Mouse (Mus musculus): ENCODE measurements around the gene Olfr770. TPM values are rescaled to one million over a fixed set of nuclear protein-coding genes. Genes with fewer than 3 reads are reported as not detected.
"Not testable (repeated sequence)": the region's sequence is repeated elsewhere in the genome, so short reads cannot be mapped to it uniquely, and the experiment has no call there.

Gene Olfr770
- not detected in 2 replicates for polyA plus RNA-seq (2016; fragmentation: Nextera tagmentation; extraction: Ambion mirVana)

- no peaks in the 10 kb centered on the region for H3K9me3 ChIP-seq (replicated peaks)
- H3K27ac ChIP-seq, result no peak within 1 kb of the TSS
- H3K4me1 ChIP-seq, result no peaks in the 10 kb centered on the region
- H3K27me3 ChIP-seq (replicated peaks), result no peaks in the 10 kb centered on the region
- 85% methylated on average over 2 of the region's 2 CpGs for WGBS (ENCODE audit: insufficient replicate concordance)
- ATAC-seq, result no peak
- no peak within 1 kb of the TSS for H3K4me2 ChIP-seq
- H3K36me3 ChIP-seq, result no peaks in the 10 kb centered on the region
- no peak within 1 kb of the TSS for H3K4me3 ChIP-seq
- no peak within 1 kb of the TSS for H3K9ac ChIP-seq
These were observed at the start of gene Olfr770 for GRCm38 (mm10) chr10:129138898-129139297. TSS of gene Olfr770 (minus strand) at chr10:129138998.

- not testable (repeated sequence) for H3K36me3 ChIP-seq; H3K9me3 ChIP-seq (replicated peaks); H3K9ac ChIP-seq; H3K4me3 ChIP-seq; H3K27ac ChIP-seq; ATAC-seq; H3K27me3 ChIP-seq (replicated peaks); H3K4me1 ChIP-seq; H3K4me2 ChIP-seq
These were observed 48.5 kb upstream of the Olfr770 start, which contains the start of gene Olfr773 for GRCm38 (mm10) chr10:129187319-129187718. TSS of gene Olfr773 (minus strand) at chr10:129187419.

- not testable (repeated sequence) for ATAC-seq; H3K4me3 ChIP-seq; H3K27me3 ChIP-seq (replicated peaks); H3K4me2 ChIP-seq; H3K9ac ChIP-seq; H3K9me3 ChIP-seq (replicated peaks); H3K36me3 ChIP-seq; H3K4me1 ChIP-seq; H3K27ac ChIP-seq
- 56% methylated on average over 3 of the region's 4 CpGs for WGBS (ENCODE audit: insufficient replicate concordance)
These were observed 39.0 kb upstream of the Olfr770 start, which contains the start of gene Olfr772 for GRCm38 (mm10) chr10:129177821-129178220. TSS of gene Olfr772 (minus strand) at chr10:129177921.

- H3K9ac ChIP-seq, result no peak within 1 kb of the TSS
- WGBS (ENCODE audit: insufficient replicate concordance), result 69% methylated on average over 1 of the region's 1 CpGs
- H3K27me3 ChIP-seq (replicated peaks), result no peaks in the 10 kb centered on the region
- H3K36me3 ChIP-seq, result no peaks in the 10 kb centered on the region
- no peaks in the 10 kb centered on the region for H3K9me3 ChIP-seq (replicated peaks)
- no peak within 1 kb of the TSS for H3K4me2 ChIP-seq
- H3K4me3 ChIP-seq, result no peak within 1 kb of the TSS
- H3K4me1 ChIP-seq, result no peaks in the 10 kb centered on the region
- H3K27ac ChIP-seq, result no peak within 1 kb of the TSS
- no peak for ATAC-seq
These were observed 25.9 kb upstream of the Olfr770 start, which contains the start of gene Olfr771 for GRCm38 (mm10) chr10:129164651-129165050. TSS of gene Olfr771 (minus strand) at chr10:129164751.

- no peak for ATAC-seq
- Histone ChIP-seq H3K9me3 (replicated peaks) (peaks cover 8% of the 10 kb centered on the region; the same call in 1 of the 2 replicates), H3K9ac (no peak within 1 kb of the TSS), H3K4me3 (no peak within 1 kb of the TSS), H3K36me3 (no peaks in the 10 kb centered on the region), H3K4me1 (no peaks in the 10 kb centered on the region), H3K27me3 (replicated peaks) (no peaks in the 10 kb centered on the region), H3K4me2 (no peak within 1 kb of the TSS), H3K27ac (no peak within 1 kb of the TSS)
- WGBS (ENCODE audit: insufficient replicate concordance), result 71% methylated on average over 2 of the region's 2 CpGs
These were observed 21.0 kb downstream of the Olfr770 start, which contains the start of gene Olfr769 for GRCm38 (mm10) chr10:129117761-129118160. TSS of gene Olfr769 (minus strand) at chr10:129117861.

- Histone ChIP-seq H3K4me3 (no peak overlapping the region), H3K9ac (no peak overlapping the region), H3K9me3 (replicated peaks) (peaks cover 29% of the 10 kb centered on the region), H3K36me3 (no peaks in the 10 kb centered on the region), H3K27ac (no peak overlapping the region), H3K27me3 (replicated peaks) (no peaks in the 10 kb centered on the region), H3K4me1 (no peaks in the 10 kb centered on the region), H3K4me2 (no peak overlapping the region)
- no peak for ATAC-seq
- 88% methylated on average over 3 of the region's 3 CpGs for WGBS (ENCODE audit: insufficient replicate concordance)
These were observed 23.7 kb downstream of the Olfr770 start for GRCm38 (mm10) chr10:129115146-129115545.

GRCm38 (mm10) chr10:129101231-129101630, 37.6 kb downstream of the Olfr770 start:
- no peak overlapping the region for H3K4me2 ChIP-seq
- no peak overlapping the region for H3K27ac ChIP-seq
- H3K36me3 ChIP-seq, result no peaks in the 10 kb centered on the region
- H3K4me1 ChIP-seq, result no peaks in the 10 kb centered on the region
- 33% methylated on average over 3 of the region's 3 CpGs for WGBS (ENCODE audit: insufficient replicate concordance)
- no peak overlapping the region for H3K4me3 ChIP-seq
- no peak overlapping the region for H3K9ac ChIP-seq
- no peak for ATAC-seq
- no peaks in the 10 kb centered on the region for H3K27me3 ChIP-seq (replicated peaks)
- peaks cover 3% of the 10 kb centered on the region; the same call in 1 of the 2 replicates for H3K9me3 ChIP-seq (replicated peaks)

GRCm38 (mm10) chr10:129099275-129099674, 39.5 kb downstream of the Olfr770 start, which contains the start of gene Olfr768:
TSS of gene Olfr768 (minus strand) at chr10:129099375.
- H3K9ac ChIP-seq, result no peak within 1 kb of the TSS
- no peak within 1 kb of the TSS for H3K27ac ChIP-seq
- peaks cover 6% of the 10 kb centered on the region; the same call in 1 of the 2 replicates for H3K9me3 ChIP-seq (replicated peaks)
- WGBS (ENCODE audit: insufficient replicate concordance), result 38% methylated on average over 1 of the region's 1 CpGs
- no peaks in the 10 kb centered on the region for H3K4me1 ChIP-seq
- no peak within 1 kb of the TSS for H3K4me2 ChIP-seq
- no peak for ATAC-seq
- H3K27me3 ChIP-seq (replicated peaks), result no peaks in the 10 kb centered on the region
- no peak within 1 kb of the TSS for H3K4me3 ChIP-seq
- no peaks in the 10 kb centered on the region for H3K36me3 ChIP-seq

GRCm38 (mm10) chr10:129082810-129083209, 56.0 kb downstream of the Olfr770 start, which contains the start of gene Olfr767:
TSS of gene Olfr767 (minus strand) at chr10:129082910.
- not testable (repeated sequence) for H3K27me3 ChIP-seq (replicated peaks); H3K36me3 ChIP-seq; H3K4me1 ChIP-seq; H3K9ac ChIP-seq; H3K4me2 ChIP-seq; ATAC-seq; H3K9me3 ChIP-seq (replicated peaks); H3K4me3 ChIP-seq; H3K27ac ChIP-seq

Other genes with a start within 250 kb of the Olfr770 start
- gene Gdf11, start 247.3 kb downstream of the Olfr770 start, polyA plus RNA-seq (2016; fragmentation: Nextera tagmentation; extraction: Ambion mirVana), result 1.8 and 1.9 TPM in 2 replicates
- gene Cd63, start 238.0 kb downstream of the Olfr770 start, polyA plus RNA-seq (2016; fragmentation: Nextera tagmentation; extraction: Ambion mirVana), result 127 and 129 TPM in 2 replicates
- gene Rdh5, start 216.1 kb downstream of the Olfr770 start, polyA plus RNA-seq (2016; fragmentation: Nextera tagmentation; extraction: Ambion mirVana), result 8.2 and 9.0 TPM in 2 replicates
- 82.5 and 83.0 TPM in 2 replicates for gene Bloc1s1, start 215.0 kb downstream of the Olfr770 start, polyA plus RNA-seq (2016; fragmentation: Nextera tagmentation; extraction: Ambion mirVana)
- 0.12 and 0.17 TPM in 2 replicates for gene Itga7, start 205.2 kb downstream of the Olfr770 start, polyA plus RNA-seq (2016; fragmentation: Nextera tagmentation; extraction: Ambion mirVana)
- not detected in 2 replicates for gene Mettl7b, start 178.0 kb downstream of the Olfr770 start, polyA plus RNA-seq (2016; fragmentation: Nextera tagmentation; extraction: Ambion mirVana)
- not detected in 2 replicates for gene Olfr9, start 149.6 kb downstream of the Olfr770 start, polyA plus RNA-seq (2016; fragmentation: Nextera tagmentation; extraction: Ambion mirVana)
- gene Olfr763, start 128.2 kb downstream of the Olfr770 start, polyA plus RNA-seq (2016; fragmentation: Nextera tagmentation; extraction: Ambion mirVana), result not detected in 2 replicates
- gene Olfr764-ps1, start 99.1 kb downstream of the Olfr770 start, polyA plus RNA-seq (2016; fragmentation: Nextera tagmentation; extraction: Ambion mirVana), result not detected in 2 replicates
- gene Olfr765, start 89.0 kb downstream of the Olfr770 start, polyA plus RNA-seq (2016; fragmentation: Nextera tagmentation; extraction: Ambion mirVana), result not detected in 2 replicates
- not detected in 2 replicates for gene Olfr766-ps1, start 70.0 kb downstream of the Olfr770 start, polyA plus RNA-seq (2016; fragmentation: Nextera tagmentation; extraction: Ambion mirVana)
- gene Olfr767, start 56.1 kb downstream of the Olfr770 start, polyA plus RNA-seq (2016; fragmentation: Nextera tagmentation; extraction: Ambion mirVana), result not detected in 2 replicates
- gene Olfr768, start 39.6 kb downstream of the Olfr770 start, polyA plus RNA-seq (2016; fragmentation: Nextera tagmentation; extraction: Ambion mirVana), result not detected in 2 replicates
- not detected in 2 replicates for gene Olfr769, start 21.1 kb downstream of the Olfr770 start, polyA plus RNA-seq (2016; fragmentation: Nextera tagmentation; extraction: Ambion mirVana)
- not detected in 2 replicates for gene Olfr771, start 25.8 kb upstream of the Olfr770 start, polyA plus RNA-seq (2016; fragmentation: Nextera tagmentation; extraction: Ambion mirVana)
- not detected in 2 replicates for gene Olfr772, start 38.9 kb upstream of the Olfr770 start, polyA plus RNA-seq (2016; fragmentation: Nextera tagmentation; extraction: Ambion mirVana)
- not detected in 2 replicates for gene Olfr773, start 48.4 kb upstream of the Olfr770 start, polyA plus RNA-seq (2016; fragmentation: Nextera tagmentation; extraction: Ambion mirVana)
- not detected in 2 replicates for gene Olfr774, start 97.2 kb upstream of the Olfr770 start, polyA plus RNA-seq (2016; fragmentation: Nextera tagmentation; extraction: Ambion mirVana)
- gene Olfr775, start 109.4 kb upstream of the Olfr770 start, polyA plus RNA-seq (2016; fragmentation: Nextera tagmentation; extraction: Ambion mirVana), result not detected in 2 replicates
- gene Olfr776, start 120.1 kb upstream of the Olfr770 start, polyA plus RNA-seq (2016; fragmentation: Nextera tagmentation; extraction: Ambion mirVana), result not detected in 2 replicates
- not detected in 2 replicates for gene Olfr777, start 132.5 kb upstream of the Olfr770 start, polyA plus RNA-seq (2016; fragmentation: Nextera tagmentation; extraction: Ambion mirVana)
- not detected in 2 replicates for gene Olfr780, start 179.1 kb upstream of the Olfr770 start, polyA plus RNA-seq (2016; fragmentation: Nextera tagmentation; extraction: Ambion mirVana)
- not detected in 2 replicates for gene Olfr781, start 189.9 kb upstream of the Olfr770 start, polyA plus RNA-seq (2016; fragmentation: Nextera tagmentation; extraction: Ambion mirVana)
- gene Olfr782, start 209.9 kb upstream of the Olfr770 start, polyA plus RNA-seq (2016; fragmentation: Nextera tagmentation; extraction: Ambion mirVana), result not detected in 2 replicates
- gene Olfr784, start 245.1 kb upstream of the Olfr770 start, polyA plus RNA-seq (2016; fragmentation: Nextera tagmentation; extraction: Ambion mirVana), result not detected in 2 replicates